31 mouse cellular contexts compared by ENCODE assay signal in genomic region chr8:48730701-48731100, GRCm38 (mm10).
A peak's percentile ranks its signal among the peaks of the same experiment; 100 is the strongest.
DNase-seq lines count a peak whose midpoint lies in the region; ATAC-seq and TF ChIP-seq lines count a peak whose summit lies in the region.
"Had no signal": no experiment of that assay in that cellular context is flagged by ENCODE, and none has a peak within 500 bp of the region (broad histone marks: within the 10 kb centered on the region; RNA-seq: fewer than 3 reads in every experiment).

No protein-coding gene starts in this region.

- peaks cover 2% of the 10 kb centered on the region; the same call in 1 of the 2 replicates for H3K4me1 ChIP-seq in kidney, adult 2 months (ENCODE audit: control insufficient read depth, insufficient read depth, low read length)
- H3K4me1 ChIP-seq in kidney, embryonic 14.5 days (ENCODE audit: control insufficient read depth, insufficient read depth, low read length) = no peaks in the 10 kb centered on the region
- H3K4me1 ChIP-seq in liver, embryonic 11.5 days (replicated peaks; ENCODE audit: control insufficient read depth, insufficient read depth, low read length) = no peaks in the 10 kb centered on the region
- no peaks in the 10 kb centered on the region; the same call in 1 of the 2 replicates for H3K4me1 ChIP-seq in liver, embryonic 16.5 days (ENCODE audit: control insufficient read depth, low read depth, low read length)
- H3K4me1 ChIP-seq: embryonic facial prominence, embryonic 15.5 days; heart, embryonic 10.5 days; heart, embryonic 15.5 days; hindbrain, embryonic 12.5 days; megakaryocyte, embryonic 14.5 days; stomach, embryonic 15.5 days had no signal

- WGBS in kidney, adult 2 months = 45% methylated on average over 6 of the region's 6 CpGs
- 79% methylated on average over 6 of the region's 6 CpGs for WGBS in kidney, embryonic 14.5 days
- 65% methylated on average over 6 of the region's 6 CpGs for WGBS in liver, embryonic 11.5 days
- WGBS in liver, embryonic 16.5 days (ENCODE audit: insufficient replicate concordance) = 46% methylated on average over 6 of the region's 6 CpGs

- no peaks in the 10 kb centered on the region for H3K27me3 ChIP-seq in kidney, adult 2 months (replicated peaks; ENCODE audit: control insufficient read depth, insufficient read depth, low read length)
- H3K27me3 ChIP-seq in kidney, embryonic 14.5 days (ENCODE audit: control insufficient read depth, insufficient read depth, low read length) = no peaks in the 10 kb centered on the region
- no peaks in the 10 kb centered on the region for H3K27me3 ChIP-seq in liver, embryonic 11.5 days (replicated peaks; ENCODE audit: control insufficient read depth, insufficient read depth, low read length)
- H3K27me3 ChIP-seq in liver, embryonic 16.5 days (ENCODE audit: control insufficient read depth, insufficient read depth, low read depth, low read length) = no peaks in the 10 kb centered on the region
- H3K27me3 ChIP-seq: CH12.LX; embryonic facial prominence, embryonic 15.5 days; heart, embryonic 15.5 days; hindbrain, embryonic 12.5 days; megakaryocyte, embryonic 14.5 days; midbrain, embryonic 12.5 days; stomach, embryonic 15.5 days had no signal

- H3K36me3 ChIP-seq in kidney, adult 2 months (ENCODE audit: control insufficient read depth, insufficient read depth, low read length) = no peaks in the 10 kb centered on the region
- no peaks in the 10 kb centered on the region for H3K36me3 ChIP-seq in kidney, embryonic 14.5 days (ENCODE audit: control insufficient read depth, insufficient read depth, low read length)
- no peaks in the 10 kb centered on the region for H3K36me3 ChIP-seq in liver, embryonic 11.5 days (ENCODE audit: control insufficient read depth, insufficient read depth, low read length)
- H3K36me3 ChIP-seq in liver, embryonic 16.5 days (ENCODE audit: control insufficient read depth, insufficient read depth) = no peaks in the 10 kb centered on the region
- H3K36me3 ChIP-seq: embryonic facial prominence, embryonic 10.5 days; embryonic facial prominence, embryonic 15.5 days; forebrain, embryonic 12.5 days; heart, embryonic 10.5 days; heart, embryonic 15.5 days; hindbrain, embryonic 12.5 days; midbrain, embryonic 12.5 days; stomach, embryonic 15.5 days had no signal

- H3K9ac ChIP-seq in kidney, embryonic 14.5 days (ENCODE audit: low read depth, low read length) = no peak overlapping the region
- H3K9ac ChIP-seq in liver, embryonic 11.5 days (ENCODE audit: low read depth, low read length) = no peak overlapping the region
- H3K9ac ChIP-seq in liver, embryonic 16.5 days (ENCODE audit: low read depth, low read length) = no peak overlapping the region
- H3K9ac ChIP-seq: embryonic facial prominence, embryonic 15.5 days; forebrain, embryonic 12.5 days; forebrain, postnatal 0 days; heart, embryonic 15.5 days; hindbrain, embryonic 12.5 days; midbrain, embryonic 12.5 days; stomach, embryonic 15.5 days had no signal

- H3K27ac ChIP-seq in kidney, adult 2 months (ENCODE audit: insufficient read depth, low read depth, low read length) = no peak overlapping the region
- H3K27ac ChIP-seq in kidney, embryonic 14.5 days (ENCODE audit: low read depth, low read length) = no peak overlapping the region
- no peak overlapping the region for H3K27ac ChIP-seq in liver, embryonic 11.5 days (ENCODE audit: low read depth, low read length)
- no peak overlapping the region for H3K27ac ChIP-seq in liver, embryonic 16.5 days (ENCODE audit: low read length)
- H3K27ac ChIP-seq: embryonic facial prominence, embryonic 10.5 days; embryonic facial prominence, embryonic 15.5 days; forebrain, embryonic 12.5 days; heart, embryonic 10.5 days; heart, embryonic 15.5 days; hindbrain, embryonic 12.5 days; kidney, postnatal 0 days; midbrain, embryonic 12.5 days; stomach, embryonic 15.5 days had no signal

- H3K9me3 ChIP-seq in kidney, embryonic 14.5 days (ENCODE audit: control insufficient read depth, low read length) = no peaks in the 10 kb centered on the region
- H3K9me3 ChIP-seq in liver, embryonic 11.5 days (ENCODE audit: control insufficient read depth, low read length) = no peaks in the 10 kb centered on the region
- H3K9me3 ChIP-seq in liver, embryonic 16.5 days (replicated peaks; ENCODE audit: control insufficient read depth, low read length) = no peaks in the 10 kb centered on the region
- H3K9me3 ChIP-seq: embryonic facial prominence, embryonic 10.5 days; embryonic facial prominence, embryonic 15.5 days; forebrain, embryonic 12.5 days; heart, embryonic 10.5 days; heart, embryonic 15.5 days; hindbrain, embryonic 12.5 days; midbrain, embryonic 12.5 days; stomach, embryonic 15.5 days had no signal

- no peak for TF ChIP-seq CTCF in kidney, adult 2 months (conservative IDR thresholded peaks at IDR 0.05; ENCODE audit: insufficient read depth, insufficient read length, low read depth, low read length)

- TF ChIP-seq POLR2A in kidney, adult 2 months (IDR thresholded peaks at IDR 0.05; ENCODE audit: low read depth, low read length) = no peak

- ATAC-seq in kidney, embryonic 14.5 days (ENCODE audit: low FRiP score, low TSS enrichment) = no peak
- peak; percentile 20; the same call in 1 of the 2 replicates for ATAC-seq in liver, embryonic 11.5 days (replicated peaks; ENCODE audit: low FRiP score)
- peak; percentile 80 for ATAC-seq in liver, embryonic 16.5 days (ENCODE audit: low read depth)
- ATAC-seq in CD4-positive, CD25-positive, alpha-beta regulatory T cell, adult 4 months = no peak
- ATAC-seq: activated CD4-positive, CD25-positive, alpha-beta regulatory T cell, adult 4 months; forebrain, postnatal 0 days; lung, postnatal 0 days had no signal

- DNase-seq in kidney, adult 2 months = peak; percentile 89
- DNase-seq in kidney, postnatal 36 days = peak; percentile 60 to 84
- DNase-seq in liver, embryonic 11.5 days (ENCODE audit: low spot score) = no peak
- DNase-seq in layer of hippocampus, adult 9-10 months (ENCODE audit: low spot score) = no peak
- DNase-seq in layer of hippocampus, postnatal 14 days (ENCODE audit: low spot score in 2 of 2) = no peak
- DNase-seq: adrenal gland, adult 2 months; B cell, adult 2 months; cerebellum, adult 8-10 months; cerebellum, postnatal 25 days; forebrain, postnatal 0 days; gastrocnemius, postnatal 14 days; heart, postnatal 36 days; lung, adult 18-20 months; lung, postnatal 4 days; right cerebral cortex, postnatal 14 days had no signal

- no peak overlapping the region for H3K4me2 ChIP-seq in kidney, embryonic 14.5 days (replicated peaks; ENCODE audit: low read depth, low read length)
- H3K4me2 ChIP-seq in liver, embryonic 11.5 days = no peak overlapping the region
- no peak overlapping the region for H3K4me2 ChIP-seq in liver, embryonic 16.5 days (ENCODE audit: low read depth, low read length)
- H3K4me2 ChIP-seq: embryonic facial prominence, embryonic 15.5 days; forebrain, embryonic 12.5 days; heart, embryonic 15.5 days; hindbrain, embryonic 12.5 days; midbrain, embryonic 12.5 days; stomach, embryonic 15.5 days had no signal

- no peak overlapping the region for H3K4me3 ChIP-seq in kidney, adult 2 months (ENCODE audit: insufficient read depth, low read depth, low read length)
- H3K4me3 ChIP-seq in kidney, embryonic 14.5 days (ENCODE audit: low read length) = no peak overlapping the region
- no peak overlapping the region for H3K4me3 ChIP-seq in liver, embryonic 11.5 days (ENCODE audit: low read depth, low read length)
- no peak overlapping the region for H3K4me3 ChIP-seq in liver, embryonic 16.5 days (ENCODE audit: low read depth, low read length)
- H3K4me3 ChIP-seq: embryonic facial prominence, embryonic 10.5 days; embryonic facial prominence, embryonic 15.5 days; forebrain, embryonic 12.5 days; heart, embryonic 10.5 days; heart, embryonic 15.5 days; hindbrain, embryonic 12.5 days; megakaryocyte, embryonic 14.5 days; midbrain, embryonic 12.5 days; stomach, embryonic 15.5 days had no signal

Comparison
In these comparisons a context has a peak if more than half of its experiments do, and no peak if none do; other contexts are left out.
1. DNase-seq: peak in kidney, adult 2 months (single experiment) and kidney, postnatal 36 days (2 of 2); none in liver, embryonic 11.5 days (single experiment), layer of hippocampus, adult 9-10 months (single experiment) and layer of hippocampus, postnatal 14 days (0 of 2).
2. ATAC-seq: peak in liver, embryonic 11.5 days (single experiment) and liver, embryonic 16.5 days (single experiment); none in kidney, embryonic 14.5 days (single experiment) and CD4-positive, CD25-positive, alpha-beta regulatory T cell, adult 4 months (single experiment).